Mouse (Mus musculus): ENCODE results near the gene Dnpep. TPM values are rescaled to one million over a fixed set of nuclear protein-coding genes. Genes with fewer than 3 reads are reported as not detected.

Dnpep gene
- total RNA-seq (2017) = 39.8 and 43.1 TPM in 2 replicates

DNA sequence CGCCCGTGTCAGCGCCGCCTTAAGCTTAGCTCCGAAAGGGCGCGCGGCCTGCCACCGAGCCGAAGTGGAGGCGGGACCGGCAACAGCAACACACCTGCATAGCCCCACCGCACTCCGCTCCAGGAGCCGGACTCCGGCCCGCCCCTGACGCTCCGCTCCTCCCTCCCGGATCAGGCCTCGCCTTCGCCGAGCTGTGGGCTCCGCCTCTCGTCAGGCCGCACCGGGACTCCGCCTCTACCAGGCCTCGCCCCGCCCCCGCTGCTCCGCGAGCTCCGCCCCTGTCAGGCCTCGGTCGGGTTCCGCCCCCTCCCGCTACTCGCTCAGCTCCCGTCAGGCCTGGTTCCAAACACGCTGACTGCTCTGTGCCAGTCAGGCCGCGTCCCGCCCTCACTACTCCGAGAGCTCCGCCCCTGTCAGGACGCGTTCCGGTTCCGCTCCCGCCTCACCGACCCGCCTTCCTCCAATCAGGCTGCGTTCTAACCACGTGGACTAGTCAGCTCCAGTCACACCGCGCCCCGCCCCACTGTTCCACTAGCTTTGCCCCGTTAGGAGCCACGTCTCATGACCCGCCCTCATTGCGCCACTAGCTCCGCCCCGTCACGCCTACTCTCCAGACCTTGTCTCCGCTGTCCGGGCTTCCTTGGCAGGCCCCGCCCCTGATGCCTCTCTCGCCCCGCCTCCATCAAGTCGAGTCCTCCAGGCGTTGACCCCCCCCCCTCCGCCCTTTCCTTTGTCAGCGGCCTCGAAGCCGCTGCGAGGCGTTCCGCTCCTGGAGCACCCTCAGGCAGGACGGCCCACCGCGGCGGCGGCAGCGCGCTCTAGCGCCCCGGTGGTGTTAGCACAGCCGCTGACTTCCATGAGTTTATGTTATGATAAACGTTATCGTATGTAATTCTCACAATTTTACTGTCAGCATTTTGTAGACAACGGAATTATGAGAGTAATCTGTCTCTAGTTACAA is at the start of gene Dnpep:
Gene Dnpep, minus strand, starts transcription at position 750 of the 961 bp plus-strand sequence.
- ATAC-seq (replicated peaks in 1 of 2; ENCODE audit: insufficient read depth in 1 of 2, low FRiP score in 2 of 2, low TSS enrichment in 1 of 2, low read depth in 1 of 2, poor library complexity in 2 of 2, severe bottlenecking in 2 of 2) = peak; percentile 89

DNA sequence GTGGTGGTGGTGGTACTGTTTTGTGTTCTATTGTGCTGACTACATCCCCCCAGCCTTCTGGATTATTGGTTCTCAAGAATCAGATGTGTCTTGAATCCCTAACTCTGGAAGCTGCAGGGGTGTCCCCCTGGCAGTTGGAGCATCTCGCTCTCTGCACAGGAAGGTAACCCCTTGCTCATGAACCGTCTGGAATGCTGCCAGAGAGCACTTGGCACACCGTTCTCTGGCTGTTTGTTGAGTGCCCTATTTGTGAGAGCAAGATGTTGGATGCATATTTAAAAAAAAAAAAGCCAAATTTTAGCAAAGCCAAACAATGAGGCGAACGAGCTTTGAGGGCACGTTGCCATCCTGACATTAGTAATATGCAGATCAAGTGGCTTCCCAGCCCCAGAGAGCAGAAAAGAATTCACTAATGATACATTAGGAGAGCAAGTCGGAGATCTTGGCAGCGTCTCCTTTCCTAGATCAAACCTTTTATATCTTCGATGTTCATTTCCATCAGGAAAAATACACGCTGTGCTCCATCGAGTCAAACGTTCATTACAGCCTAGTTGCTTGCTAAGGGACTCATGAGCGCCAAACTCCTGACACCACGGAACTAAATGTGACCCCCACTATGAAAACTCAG is 47.8 kb upstream of the Dnpep start:
- no peak for ATAC-seq (replicated peaks in 1 of 2; ENCODE audit: insufficient read depth in 1 of 2, low FRiP score in 2 of 2, low TSS enrichment in 1 of 2, low read depth in 1 of 2, poor library complexity in 2 of 2, severe bottlenecking in 2 of 2)

DNA sequence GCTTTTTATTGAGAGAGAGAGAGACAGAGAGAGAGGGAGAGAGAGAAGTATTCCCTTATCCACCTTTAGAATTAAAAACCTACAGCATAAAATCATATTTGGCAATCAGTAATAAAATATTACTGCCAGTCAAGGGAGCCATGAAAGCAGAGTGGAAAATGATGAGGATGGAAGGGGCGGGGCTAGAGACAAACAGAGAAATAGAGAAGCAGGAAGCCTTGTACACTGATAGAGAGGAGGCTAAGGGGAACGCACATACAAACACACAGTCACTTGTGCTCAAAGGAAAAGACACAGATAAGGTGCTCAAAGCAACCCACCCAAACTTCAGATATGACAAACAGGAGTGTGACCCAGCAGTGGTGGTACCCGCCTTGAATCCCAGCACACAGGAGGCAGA is 46.1 kb upstream of the Dnpep start:
- no peak for ATAC-seq (replicated peaks in 1 of 2; ENCODE audit: insufficient read depth in 1 of 2, low FRiP score in 2 of 2, low TSS enrichment in 1 of 2, low read depth in 1 of 2, poor library complexity in 2 of 2, severe bottlenecking in 2 of 2)

DNA sequence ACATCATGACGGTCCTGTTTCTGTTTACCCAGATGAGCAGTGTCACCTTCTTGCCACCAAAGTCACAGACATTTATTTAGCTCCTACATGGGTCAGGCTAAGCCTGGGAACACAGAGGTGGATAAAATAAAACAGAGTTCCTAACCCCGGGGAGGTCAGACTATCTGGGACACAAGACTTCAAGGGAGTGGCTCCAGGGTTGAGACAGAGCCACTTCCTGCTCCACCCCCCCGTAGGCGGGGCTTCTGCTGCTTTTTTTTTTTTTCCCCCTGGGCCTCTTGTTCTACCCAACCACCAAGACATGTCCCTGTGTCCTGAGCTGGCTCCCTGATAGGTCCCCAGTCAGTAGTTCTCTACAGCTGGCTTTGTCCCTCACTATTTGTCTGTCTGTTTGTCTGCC is 44.0 kb upstream of the Dnpep start:
- ATAC-seq (replicated peaks in 1 of 2; ENCODE audit: insufficient read depth in 1 of 2, low FRiP score in 2 of 2, low TSS enrichment in 1 of 2, low read depth in 1 of 2, poor library complexity in 2 of 2, severe bottlenecking in 2 of 2) = no peak

DNA sequence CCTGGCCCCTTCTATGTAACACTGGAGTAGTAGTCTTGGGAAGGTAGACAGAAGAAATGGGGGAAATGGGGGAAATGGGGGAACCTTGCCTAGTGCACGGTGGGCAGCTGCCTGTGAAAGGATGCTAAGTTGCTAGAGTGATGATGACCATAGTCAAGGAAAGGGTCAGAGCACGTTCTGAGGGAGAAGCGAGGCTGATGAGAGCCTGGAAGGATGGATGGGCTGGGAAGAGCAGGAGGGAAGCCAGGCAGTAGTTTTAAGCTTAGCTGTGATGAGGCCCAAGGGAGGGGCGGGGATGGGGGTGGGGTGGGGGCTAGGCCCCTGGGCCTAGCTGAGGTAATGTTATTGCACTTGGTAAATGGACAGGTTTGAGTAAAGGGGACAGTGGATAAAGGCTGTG is 43.3 kb upstream of the Dnpep start:
- ATAC-seq (replicated peaks in 1 of 2; ENCODE audit: insufficient read depth in 1 of 2, low FRiP score in 2 of 2, low TSS enrichment in 1 of 2, low read depth in 1 of 2, poor library complexity in 2 of 2, severe bottlenecking in 2 of 2) = no peak

DNA sequence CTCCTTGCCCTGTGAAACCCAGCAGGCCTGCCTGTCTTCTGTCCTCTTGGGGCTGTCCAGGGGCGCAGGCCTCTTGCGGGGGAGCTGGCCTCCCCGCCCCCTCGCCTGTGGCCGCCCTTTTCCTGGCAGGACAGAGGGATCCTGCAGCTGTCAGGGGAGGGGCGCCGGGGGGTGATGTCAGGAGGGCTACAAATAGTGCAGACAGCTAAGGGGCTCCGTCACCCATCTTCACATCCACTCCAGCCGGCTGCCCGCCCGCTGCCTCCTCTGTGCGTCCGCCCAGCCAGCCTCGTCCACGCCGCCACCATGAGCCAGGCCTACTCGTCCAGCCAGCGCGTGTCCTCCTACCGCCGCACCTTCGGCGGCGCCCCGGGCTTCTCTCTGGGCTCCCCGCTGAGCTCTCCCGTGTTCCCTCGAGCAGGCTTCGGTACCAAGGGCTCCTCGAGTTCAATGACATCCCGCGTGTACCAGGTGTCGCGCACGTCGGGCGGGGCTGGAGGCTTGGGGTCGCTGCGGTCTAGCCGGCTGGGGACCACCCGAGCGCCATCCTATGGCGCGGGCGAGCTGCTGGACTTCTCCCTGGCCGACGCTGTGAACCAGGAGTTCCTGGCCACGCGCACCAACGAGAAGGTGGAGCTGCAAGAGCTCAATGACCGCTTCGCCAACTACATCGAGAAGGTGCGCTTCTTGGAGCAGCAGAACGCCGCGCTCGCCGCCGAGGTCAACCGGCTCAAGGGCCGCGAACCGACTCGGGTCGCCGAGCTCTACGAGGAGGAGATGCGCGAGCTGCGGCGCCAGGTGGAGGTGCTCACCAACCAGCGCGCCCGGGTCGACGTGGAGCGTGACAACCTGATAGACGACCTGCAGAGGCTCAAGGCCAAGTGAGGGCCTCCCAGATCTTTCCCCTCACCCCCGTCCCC is 42.6 kb upstream of the Dnpep start, which contains the start of gene Des:
Gene Des, plus strand, starts transcription at position 218 of the 920 bp plus-strand sequence.
- no peak; a peak in 1 of 4 replicates for ATAC-seq (replicated peaks in 1 of 2; ENCODE audit: insufficient read depth in 1 of 2, low FRiP score in 2 of 2, low TSS enrichment in 1 of 2, low read depth in 1 of 2, poor library complexity in 2 of 2, severe bottlenecking in 2 of 2)

DNA sequence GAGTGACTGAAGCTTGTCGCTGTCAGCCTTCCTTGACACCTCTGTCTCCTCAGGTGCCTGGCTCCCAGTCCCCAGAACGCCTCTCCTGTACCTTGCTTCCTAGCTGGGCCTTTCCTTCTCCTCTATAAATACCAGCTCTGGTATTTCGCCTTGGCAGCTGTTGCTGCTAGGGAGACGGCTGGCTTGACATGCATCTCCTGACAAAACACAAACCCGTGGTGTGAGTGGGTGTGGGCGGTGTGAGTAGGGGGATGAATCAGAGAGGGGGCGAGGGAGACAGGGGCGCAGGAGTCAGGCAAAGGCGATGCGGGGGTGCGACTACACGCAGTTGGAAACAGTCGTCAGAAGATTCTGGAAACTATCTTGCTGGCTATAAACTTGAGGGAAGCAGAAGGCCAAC is 41.6 kb upstream of the Dnpep start:
- ATAC-seq (replicated peaks in 1 of 2; ENCODE audit: insufficient read depth in 1 of 2, low FRiP score in 2 of 2, low TSS enrichment in 1 of 2, low read depth in 1 of 2, poor library complexity in 2 of 2, severe bottlenecking in 2 of 2) = no peak

DNA sequence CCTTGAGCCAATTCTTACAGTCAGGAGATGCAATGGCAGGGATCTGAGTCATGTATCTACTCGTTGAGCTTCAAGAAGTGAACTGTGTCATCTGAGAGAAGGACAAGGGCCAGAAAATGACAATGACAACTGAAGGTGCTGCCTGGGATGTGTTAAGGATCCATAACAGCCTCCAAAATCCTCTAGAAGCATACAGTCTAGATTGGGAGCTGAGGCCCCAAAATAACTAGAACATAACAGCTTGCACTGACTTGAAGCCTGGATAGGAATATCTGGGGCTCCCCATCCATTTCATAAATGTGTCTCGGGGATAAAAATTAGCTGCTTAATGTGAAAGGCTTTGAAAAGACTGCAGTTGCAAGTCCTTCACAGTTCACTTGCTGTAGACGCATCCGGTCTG is 40.2 kb upstream of the Dnpep start:
- no peak for ATAC-seq (replicated peaks in 1 of 2; ENCODE audit: insufficient read depth in 1 of 2, low FRiP score in 2 of 2, low TSS enrichment in 1 of 2, low read depth in 1 of 2, poor library complexity in 2 of 2, severe bottlenecking in 2 of 2)

DNA sequence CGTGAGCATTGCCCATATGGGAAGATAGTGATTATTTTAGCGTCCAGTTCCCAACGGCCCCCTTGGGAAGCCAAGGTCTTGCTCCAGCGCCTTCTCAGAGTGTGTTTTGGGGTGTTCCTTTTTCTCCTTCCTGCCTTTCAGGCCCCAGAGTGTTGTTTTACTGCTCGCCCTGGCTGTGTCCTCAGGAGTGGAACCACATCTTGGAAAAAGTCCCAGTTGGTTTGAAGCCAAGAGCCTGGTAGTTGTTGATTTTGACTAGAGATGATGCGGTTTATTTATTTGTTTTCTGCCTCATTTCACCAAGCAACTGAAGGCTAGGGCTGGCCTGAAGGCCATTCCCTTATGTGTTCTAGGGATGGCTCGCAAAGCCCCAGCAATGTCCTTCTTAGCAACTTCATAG is 39.5 kb upstream of the Dnpep start:
- no peak for ATAC-seq (replicated peaks in 1 of 2; ENCODE audit: insufficient read depth in 1 of 2, low FRiP score in 2 of 2, low TSS enrichment in 1 of 2, low read depth in 1 of 2, poor library complexity in 2 of 2, severe bottlenecking in 2 of 2)

DNA sequence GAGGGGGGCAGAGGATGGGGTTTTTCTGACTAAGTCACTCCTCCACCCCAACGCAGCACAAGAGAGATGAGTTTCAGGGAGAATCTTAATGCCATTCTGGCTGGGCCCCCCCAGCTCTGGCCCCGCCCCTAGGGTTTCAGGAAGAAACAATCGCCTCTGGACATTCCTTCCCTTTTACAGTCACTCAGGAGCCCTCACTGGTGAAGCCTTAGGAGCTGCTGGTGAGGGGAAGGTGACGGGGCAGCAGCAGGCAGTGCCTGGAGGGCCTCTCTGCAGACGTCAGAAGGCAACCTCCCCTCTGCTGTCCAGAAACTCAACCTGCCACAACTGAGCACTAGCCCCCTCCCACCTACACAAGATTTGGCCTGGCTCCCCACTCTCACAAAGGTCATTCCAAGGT is 31.5 kb upstream of the Dnpep start:
- no peak for ATAC-seq (replicated peaks in 1 of 2; ENCODE audit: insufficient read depth in 1 of 2, low FRiP score in 2 of 2, low TSS enrichment in 1 of 2, low read depth in 1 of 2, poor library complexity in 2 of 2, severe bottlenecking in 2 of 2)

DNA sequence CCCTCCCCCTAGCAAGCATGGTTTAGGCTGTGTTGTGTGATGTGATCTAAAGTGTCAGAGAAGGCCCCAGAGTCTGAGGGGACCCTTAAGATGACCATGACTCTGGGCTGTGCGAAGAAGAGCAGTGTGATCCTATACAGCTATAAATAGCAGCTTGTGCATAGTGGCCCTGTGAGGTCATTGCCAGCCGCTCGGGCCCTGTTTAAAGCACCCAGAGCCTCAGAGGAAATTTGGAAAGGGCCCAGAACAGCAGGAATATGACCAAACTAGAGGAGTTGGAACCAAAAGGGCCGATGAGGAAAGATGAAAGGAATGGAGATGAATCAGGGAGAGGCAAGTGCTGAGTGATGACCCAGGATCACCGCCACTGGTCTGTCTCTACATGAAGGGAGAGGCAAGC is 29.5 kb upstream of the Dnpep start:
- ATAC-seq (replicated peaks in 1 of 2; ENCODE audit: insufficient read depth in 1 of 2, low FRiP score in 2 of 2, low TSS enrichment in 1 of 2, low read depth in 1 of 2, poor library complexity in 2 of 2, severe bottlenecking in 2 of 2) = no peak

DNA sequence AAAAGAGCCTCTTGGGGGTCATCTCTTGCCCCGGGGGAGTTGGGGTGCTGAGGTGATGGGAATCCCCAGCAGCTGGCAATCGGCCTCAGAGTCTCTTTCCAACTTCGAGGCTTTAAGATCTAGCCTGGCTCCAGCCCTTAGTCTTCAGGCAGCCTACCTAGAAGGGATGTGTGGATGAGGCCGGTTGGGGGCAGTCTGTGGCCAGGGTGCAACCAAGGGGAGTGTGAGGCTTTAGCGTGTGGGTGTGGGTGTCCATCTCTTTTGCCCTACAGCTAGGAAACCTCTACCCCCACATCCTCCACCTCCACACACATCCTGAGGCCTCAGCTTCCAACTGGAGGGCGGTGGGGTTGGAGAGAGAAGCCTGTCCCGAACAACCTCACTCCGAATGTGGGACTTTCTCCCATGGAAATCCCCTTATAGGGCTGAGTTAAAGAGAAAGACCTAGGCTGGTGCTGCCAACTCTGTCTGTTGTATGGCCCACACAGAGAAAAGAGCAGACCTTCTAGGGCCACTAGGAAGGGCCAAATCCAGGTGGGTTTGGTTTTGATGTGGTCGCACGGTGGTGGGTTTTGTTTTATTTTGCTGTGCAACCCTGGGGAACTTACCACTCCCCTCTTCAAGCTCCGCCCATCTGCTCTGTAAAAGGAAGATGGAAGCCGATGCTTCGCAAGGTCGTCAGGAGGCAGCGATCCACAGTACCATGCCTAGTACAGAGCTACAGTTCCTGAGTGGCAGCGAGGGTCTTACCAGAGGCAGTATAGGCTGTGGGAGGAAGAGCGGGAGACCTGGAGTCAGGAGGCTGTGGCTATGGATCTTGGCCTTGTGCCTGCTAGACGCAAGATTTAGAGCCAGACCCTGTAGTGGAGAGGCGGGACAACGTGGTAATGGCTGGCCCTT is 27.5 kb upstream of the Dnpep start:
- ATAC-seq (replicated peaks in 1 of 2; ENCODE audit: insufficient read depth in 1 of 2, low FRiP score in 2 of 2, low TSS enrichment in 1 of 2, low read depth in 1 of 2, poor library complexity in 2 of 2, severe bottlenecking in 2 of 2) = no peak

DNA sequence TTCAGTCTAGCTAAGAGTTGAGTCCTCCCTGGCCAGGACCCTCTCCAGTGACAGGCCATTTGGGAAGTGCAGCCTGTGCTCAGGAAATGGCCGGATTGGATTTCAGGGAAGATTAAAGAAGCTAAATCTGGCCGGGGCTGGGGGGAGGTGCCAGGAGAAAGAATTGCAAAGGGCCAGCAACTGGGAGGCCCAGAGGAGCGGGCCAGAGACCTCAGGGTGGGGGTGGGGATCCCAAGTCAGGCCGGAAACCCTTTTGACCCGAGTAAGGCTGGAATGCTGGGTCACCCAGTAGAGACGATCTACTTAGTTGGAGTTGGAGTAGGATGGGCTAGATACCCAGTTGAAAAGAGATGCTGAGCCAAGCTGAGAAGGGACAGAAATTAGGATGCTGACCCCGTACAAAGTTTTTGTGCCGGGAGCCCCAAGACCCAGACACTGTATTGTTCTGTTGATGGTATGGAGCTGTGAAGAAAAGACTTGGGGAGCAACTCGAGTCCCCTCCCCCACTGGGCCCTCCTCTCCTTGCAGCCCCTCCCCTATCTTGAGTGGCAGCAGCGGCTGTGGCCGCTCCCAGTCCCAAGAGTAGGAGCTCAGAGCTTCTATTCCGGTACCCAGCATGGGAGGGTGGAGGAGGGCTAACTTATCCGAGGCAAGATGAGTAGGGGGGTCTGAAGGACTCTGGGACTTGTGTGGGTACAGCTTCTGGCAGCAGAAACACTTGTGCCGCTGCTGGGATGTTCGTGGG is 26.7 kb upstream of the Dnpep start:
- ATAC-seq (replicated peaks in 1 of 2; ENCODE audit: insufficient read depth in 1 of 2, low FRiP score in 2 of 2, low TSS enrichment in 1 of 2, low read depth in 1 of 2, poor library complexity in 2 of 2, severe bottlenecking in 2 of 2) = no peak

DNA sequence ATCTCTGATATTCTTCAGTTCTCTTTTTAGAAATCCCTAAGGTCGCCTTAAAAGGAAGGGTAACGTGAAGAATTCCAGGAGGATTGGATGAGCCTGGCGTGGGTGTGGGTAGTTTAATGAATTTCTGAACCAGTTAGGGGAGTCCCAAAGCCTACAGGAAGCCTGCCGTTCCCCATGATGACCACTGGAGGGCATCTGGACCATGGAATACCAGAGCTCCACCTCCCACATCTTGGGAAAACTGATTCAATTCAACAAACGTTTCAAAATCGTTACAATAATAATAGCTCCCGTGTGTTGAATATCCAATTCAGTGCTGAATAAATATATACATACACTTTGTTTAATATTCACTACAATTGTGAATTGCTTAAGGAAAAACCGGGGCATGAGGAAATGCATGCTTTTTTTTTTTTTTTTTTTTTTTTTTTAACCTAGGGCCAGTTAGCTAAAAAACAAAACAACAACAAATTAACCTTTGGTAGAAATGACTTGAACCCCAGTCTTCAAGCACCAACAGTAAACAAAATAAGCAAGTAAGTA is 25.2 kb upstream of the Dnpep start:
- peak; percentile 44 to 70; a peak in 2 of 4 replicates for ATAC-seq (replicated peaks in 1 of 2; ENCODE audit: insufficient read depth in 1 of 2, low FRiP score in 2 of 2, low TSS enrichment in 1 of 2, low read depth in 1 of 2, poor library complexity in 2 of 2, severe bottlenecking in 2 of 2)

DNA sequence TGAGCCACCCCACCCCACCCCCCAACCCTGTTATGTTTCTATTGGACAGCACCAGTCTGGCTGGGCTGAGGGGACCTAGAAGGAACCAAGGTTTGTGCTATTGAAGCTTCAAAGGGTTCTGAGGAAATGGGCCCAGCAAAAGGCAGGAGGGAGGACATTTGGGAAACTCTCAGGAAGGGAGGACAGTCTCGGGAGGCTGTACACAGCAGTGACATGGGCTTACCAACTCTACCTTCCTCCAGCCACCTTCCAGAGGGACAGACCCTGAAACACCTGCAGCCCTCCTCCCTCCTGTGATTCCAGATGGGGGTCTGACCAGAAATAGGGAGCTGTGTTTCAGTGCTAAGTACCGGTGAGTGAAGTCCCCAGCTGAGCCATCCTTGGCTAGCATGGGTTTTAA is 22.7 kb upstream of the Dnpep start:
- no peak for ATAC-seq (replicated peaks in 1 of 2; ENCODE audit: insufficient read depth in 1 of 2, low FRiP score in 2 of 2, low TSS enrichment in 1 of 2, low read depth in 1 of 2, poor library complexity in 2 of 2, severe bottlenecking in 2 of 2)

DNA sequence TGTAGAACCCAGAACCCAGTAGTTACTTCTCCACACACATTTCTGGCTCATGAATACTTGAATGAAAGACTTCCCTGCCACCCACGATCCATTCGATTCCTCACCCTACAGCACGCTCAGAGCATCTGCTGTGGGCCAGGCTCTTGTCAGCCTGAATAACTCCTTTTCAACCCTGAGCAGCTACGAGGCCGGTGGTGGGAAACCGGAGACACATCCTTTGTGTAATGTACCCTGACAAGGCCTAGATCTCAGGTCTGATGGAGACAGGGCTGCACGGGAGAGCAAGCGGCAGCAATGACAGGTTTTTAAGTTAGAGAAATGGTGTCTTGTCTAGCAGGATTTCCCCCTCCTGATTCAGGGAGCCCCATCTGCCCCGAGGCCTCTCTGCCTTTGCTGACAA is 21.5 kb upstream of the Dnpep start:
- ATAC-seq (replicated peaks in 1 of 2; ENCODE audit: insufficient read depth in 1 of 2, low FRiP score in 2 of 2, low TSS enrichment in 1 of 2, low read depth in 1 of 2, poor library complexity in 2 of 2, severe bottlenecking in 2 of 2) = no peak

All from hematopoietic stem cell, adult 5-6 weeks (primary cell).